14 mouse cellular contexts compared by ENCODE assay signal in genomic region chr5:64299508-64300324, GRCm38 (mm10).
A peak's percentile ranks its signal among the peaks of the same experiment; 100 is the strongest.
DNase-seq lines count a peak whose midpoint lies in the region; ATAC-seq and TF ChIP-seq lines count a peak whose summit lies in the region.
"Had no signal": no experiment of that assay in that cellular context is flagged by ENCODE, and none has a peak within 500 bp of the region (broad histone marks: within the 10 kb centered on the region; RNA-seq: fewer than 3 reads in every experiment).

No protein-coding gene starts in this region.

- peaks cover 55% of the 10 kb centered on the region for H3K4me1 ChIP-seq in hindbrain, embryonic 10.5 days (replicated peaks)
- peaks cover 16% of the 10 kb centered on the region; the same call in 1 of the 2 replicates for H3K4me1 ChIP-seq in hindbrain, embryonic 11.5 days (replicated peaks; ENCODE audit: control insufficient read depth, insufficient read depth, low read length)
- peaks cover 44% of the 10 kb centered on the region for H3K4me1 ChIP-seq in midbrain, embryonic 10.5 days
- H3K4me1 ChIP-seq in midbrain, embryonic 13.5 days (replicated peaks): peaks cover 29% of the 10 kb centered on the region
- peaks cover 15% of the 10 kb centered on the region; the same call in 1 of the 2 replicates for H3K4me1 ChIP-seq in intestine, postnatal 0 days (replicated peaks; ENCODE audit: control insufficient read depth, insufficient read depth, low read length)
- no peaks in the 10 kb centered on the region for H3K4me1 ChIP-seq in stomach, postnatal 0 days (replicated peaks; ENCODE audit: control insufficient read depth, insufficient read depth)

- no peaks in the 10 kb centered on the region for H3K27me3 ChIP-seq in hindbrain, embryonic 10.5 days (ENCODE audit: insufficient read depth, poor library complexity, severe bottlenecking)
- H3K27me3 ChIP-seq in hindbrain, embryonic 11.5 days (ENCODE audit: control insufficient read depth, insufficient read depth, low read length): no peaks in the 10 kb centered on the region
- no peaks in the 10 kb centered on the region for H3K27me3 ChIP-seq in midbrain, embryonic 10.5 days (ENCODE audit: low read depth, poor library complexity, severe bottlenecking)
- H3K27me3 ChIP-seq in midbrain, embryonic 13.5 days: no peaks in the 10 kb centered on the region
- H3K27me3 ChIP-seq in intestine, postnatal 0 days (replicated peaks; ENCODE audit: control insufficient read depth, insufficient read depth, low read length): no peaks in the 10 kb centered on the region
- H3K27me3 ChIP-seq in stomach, postnatal 0 days (ENCODE audit: control insufficient read depth, insufficient read depth, low read length): no peaks in the 10 kb centered on the region
- H3K27me3 ChIP-seq: CH12.LX; neural tube, embryonic 15.5 days had no signal

- DNase-seq in hindbrain, embryonic 10.5 days (ENCODE audit: low spot score): no peak
- DNase-seq in hindbrain, embryonic 11.5 days (ENCODE audit: low spot score): no peak
- no peak for DNase-seq in midbrain, embryonic 10.5 days (ENCODE audit: low spot score)
- peak; percentile 75 for DNase-seq in stomach, postnatal 0 days (ENCODE audit: low spot score)
- DNase-seq in layer of hippocampus, postnatal 14 days (ENCODE audit: low spot score in 2 of 2): no peak
- no peak for DNase-seq in right cerebral cortex, adult 2 months (ENCODE audit: low spot score in 2 of 2)
- DNase-seq: cerebellum, postnatal 25 days; gastrocnemius, postnatal 10 days; heart, postnatal 14 days; left cerebral cortex, postnatal 4 days had no signal

- no peak for TF ChIP-seq CTCF in intestine, postnatal 0 days (IDR thresholded peaks at IDR 0.05; ENCODE audit: low read depth)
- TF ChIP-seq CTCF in stomach, postnatal 0 days (IDR thresholded peaks at IDR 0.05; ENCODE audit: low read depth): no peak

- H3K9ac ChIP-seq in hindbrain, embryonic 11.5 days (ENCODE audit: low read depth, low read length): no peak overlapping the region
- H3K9ac ChIP-seq in midbrain, embryonic 13.5 days (replicated peaks): no peak overlapping the region
- H3K9ac ChIP-seq in intestine, postnatal 0 days (ENCODE audit: low read depth, low read length): no peak overlapping the region
- H3K9ac ChIP-seq in stomach, postnatal 0 days (ENCODE audit: low read length): no peak overlapping the region
- H3K9ac ChIP-seq: neural tube, embryonic 15.5 days had no signal

- no peak overlapping the region for H3K4me3 ChIP-seq in hindbrain, embryonic 10.5 days
- no peak overlapping the region for H3K4me3 ChIP-seq in hindbrain, embryonic 11.5 days (ENCODE audit: low read depth, low read length)
- no peak overlapping the region for H3K4me3 ChIP-seq in midbrain, embryonic 10.5 days
- no peak overlapping the region for H3K4me3 ChIP-seq in midbrain, embryonic 13.5 days (replicated peaks)
- no peak overlapping the region for H3K4me3 ChIP-seq in intestine, postnatal 0 days (ENCODE audit: low read depth, low read length)
- H3K4me3 ChIP-seq in stomach, postnatal 0 days (ENCODE audit: low read depth, low read length): no peak overlapping the region
- H3K4me3 ChIP-seq: neural tube, embryonic 15.5 days had no signal

- WGBS in hindbrain, embryonic 10.5 days: 78% methylated on average over 7 of the region's 7 CpGs
- WGBS in hindbrain, embryonic 11.5 days: 80% methylated on average over 7 of the region's 7 CpGs
- WGBS in midbrain, embryonic 10.5 days: 72% methylated on average over 7 of the region's 7 CpGs
- 59% methylated on average over 7 of the region's 7 CpGs for WGBS in midbrain, embryonic 13.5 days
- WGBS in intestine, postnatal 0 days: 37% methylated on average over 7 of the region's 7 CpGs
- 36% methylated on average over 7 of the region's 7 CpGs for WGBS in stomach, postnatal 0 days

- no peak for ATAC-seq in hindbrain, embryonic 11.5 days (ENCODE audit: low FRiP score)
- no peak for ATAC-seq in midbrain, embryonic 13.5 days
- ATAC-seq in intestine, postnatal 0 days: peak; percentile 66
- peak; percentile 86 for ATAC-seq in stomach, postnatal 0 days (ENCODE audit: low FRiP score, low TSS enrichment)

- H3K9me3 ChIP-seq in hindbrain, embryonic 10.5 days: no peaks in the 10 kb centered on the region
- no peaks in the 10 kb centered on the region for H3K9me3 ChIP-seq in hindbrain, embryonic 11.5 days (ENCODE audit: control insufficient read depth, low read length)
- no peaks in the 10 kb centered on the region for H3K9me3 ChIP-seq in midbrain, embryonic 10.5 days (replicated peaks)
- no peaks in the 10 kb centered on the region for H3K9me3 ChIP-seq in midbrain, embryonic 13.5 days
- H3K9me3 ChIP-seq in intestine, postnatal 0 days (ENCODE audit: control insufficient read depth): no peaks in the 10 kb centered on the region
- H3K9me3 ChIP-seq in stomach, postnatal 0 days (ENCODE audit: control insufficient read depth, low read length): no peaks in the 10 kb centered on the region
- H3K9me3 ChIP-seq: neural tube, embryonic 15.5 days had no signal

- H3K4me2 ChIP-seq in hindbrain, embryonic 11.5 days (replicated peaks; ENCODE audit: low read depth, low read length): no peak overlapping the region
- no peak overlapping the region for H3K4me2 ChIP-seq in midbrain, embryonic 13.5 days (replicated peaks)
- no peak overlapping the region; the same call in 1 of the 2 replicates for H3K4me2 ChIP-seq in intestine, postnatal 0 days (replicated peaks; ENCODE audit: low read depth)
- H3K4me2 ChIP-seq in stomach, postnatal 0 days (replicated peaks; ENCODE audit: low read depth): no peak overlapping the region
- H3K4me2 ChIP-seq: neural tube, embryonic 15.5 days had no signal

- H3K27ac ChIP-seq in hindbrain, embryonic 10.5 days: peak overlapping the region; percentile 60
- no peak overlapping the region for H3K27ac ChIP-seq in hindbrain, embryonic 11.5 days (ENCODE audit: low read depth, low read length)
- peak overlapping the region; percentile 75 for H3K27ac ChIP-seq in midbrain, embryonic 10.5 days (replicated peaks)
- H3K27ac ChIP-seq in midbrain, embryonic 13.5 days: no peak overlapping the region
- peak overlapping the region; percentile 66 for H3K27ac ChIP-seq in intestine, postnatal 0 days (ENCODE audit: low read depth, low read length)
- peak overlapping the region; percentile 89 for H3K27ac ChIP-seq in stomach, postnatal 0 days (replicated peaks)
- H3K27ac ChIP-seq: neural tube, embryonic 15.5 days had no signal

- TF ChIP-seq EP300 in stomach, postnatal 0 days (optimal IDR thresholded peaks at IDR 0.05): no peak

- peaks cover 25% of the 10 kb centered on the region for H3K36me3 ChIP-seq in hindbrain, embryonic 10.5 days
- H3K36me3 ChIP-seq in hindbrain, embryonic 11.5 days (ENCODE audit: control insufficient read depth, insufficient read depth, low read length): no peaks in the 10 kb centered on the region
- H3K36me3 ChIP-seq in midbrain, embryonic 10.5 days: peaks cover 19% of the 10 kb centered on the region
- H3K36me3 ChIP-seq in midbrain, embryonic 13.5 days: no peaks in the 10 kb centered on the region
- peaks cover 51% of the 10 kb centered on the region for H3K36me3 ChIP-seq in intestine, postnatal 0 days (ENCODE audit: control insufficient read depth, insufficient read depth)
- 0 out of 2 replicates have a peak, but pooled peaks cover 2% of the 10 kb centered on the region for H3K36me3 ChIP-seq in stomach, postnatal 0 days (ENCODE audit: control insufficient read depth, insufficient read depth, low read length)
- H3K36me3 ChIP-seq: neural tube, embryonic 15.5 days had no signal

Comparison
In these comparisons a context has a peak if more than half of its experiments do, and no peak if none do; other contexts are left out.
1. H3K27ac ChIP-seq: peak in hindbrain, embryonic 10.5 days (single experiment), midbrain, embryonic 10.5 days (single experiment), intestine, postnatal 0 days (single experiment) and stomach, postnatal 0 days (single experiment); none in hindbrain, embryonic 11.5 days (single experiment) and midbrain, embryonic 13.5 days (single experiment).
2. ATAC-seq: peak in intestine, postnatal 0 days (single experiment) and stomach, postnatal 0 days (single experiment); none in hindbrain, embryonic 11.5 days (single experiment) and midbrain, embryonic 13.5 days (single experiment).